Comparison of ENCODE assay signal across 17 mouse cellular contexts in genomic region chr2:160275959-160276657, GRCm38 (mm10). TPM values are rescaled to one million over a fixed set of nuclear protein-coding genes. Genes with fewer than 3 reads are reported as not detected.
DNase-seq lines count a peak whose midpoint lies in the region; ATAC-seq and TF ChIP-seq lines count a peak whose summit lies in the region.
"Had no signal": no experiment of that assay in that cellular context is flagged by ENCODE, and none has a peak within 500 bp of the region (broad histone marks: within the 10 kb centered on the region; RNA-seq: fewer than 3 reads in every experiment).

No protein-coding gene starts in this region.

- no peaks in the 10 kb centered on the region for H3K9me3 ChIP-seq in lung, postnatal 0 days (ENCODE audit: low read length)
- H3K9me3 ChIP-seq: embryonic facial prominence, embryonic 13.5 days; heart, embryonic 13.5 days; hindbrain, embryonic 10.5 days; limb, embryonic 10.5 days; lung, embryonic 15.5 days had no signal

- no peaks in the 10 kb centered on the region for H3K27me3 ChIP-seq in lung, postnatal 0 days (replicated peaks; ENCODE audit: insufficient read depth, low read length)
- no peaks in the 10 kb centered on the region for H3K27me3 ChIP-seq in thymus, adult 2 months (ENCODE audit: control insufficient read depth, insufficient read depth, low read length)
- H3K27me3 ChIP-seq: heart, embryonic 13.5 days; lung, embryonic 15.5 days had no signal

- no peak for TF ChIP-seq EP300 in lung, postnatal 0 days (IDR thresholded peaks at IDR 0.05)

- no peaks in the 10 kb centered on the region for H3K36me3 ChIP-seq in lung, postnatal 0 days (ENCODE audit: insufficient read depth, low read length)
- H3K36me3 ChIP-seq in macrophage (ENCODE audit: inconsistent target) = no peaks in the 10 kb centered on the region
- H3K36me3 ChIP-seq in thymus, adult 2 months (ENCODE audit: control insufficient read depth, insufficient read depth, low read length) = no peaks in the 10 kb centered on the region
- H3K36me3 ChIP-seq: embryonic facial prominence, embryonic 13.5 days; heart, embryonic 13.5 days; hindbrain, embryonic 10.5 days; limb, embryonic 10.5 days; lung, embryonic 15.5 days had no signal

- no peaks in the 10 kb centered on the region for H3K4me1 ChIP-seq in lung, postnatal 0 days (ENCODE audit: insufficient read depth, low read depth, low read length)
- H3K4me1 ChIP-seq in thymus, adult 2 months (replicated peaks; ENCODE audit: control insufficient read depth, insufficient read depth, low read length) = no peaks in the 10 kb centered on the region
- H3K4me1 ChIP-seq: embryonic facial prominence, embryonic 13.5 days; heart, embryonic 13.5 days; hindbrain, embryonic 10.5 days; limb, embryonic 10.5 days; lung, embryonic 15.5 days had no signal

- H3K9ac ChIP-seq in lung, postnatal 0 days (replicated peaks; ENCODE audit: low read depth) = no peak overlapping the region
- H3K9ac ChIP-seq: embryonic facial prominence, embryonic 13.5 days; heart, embryonic 13.5 days; lung, embryonic 15.5 days had no signal

- peak; percentile 7 for DNase-seq in layer of hippocampus, adult 9-10 months (ENCODE audit: low spot score)
- no peak for DNase-seq in layer of hippocampus, postnatal 36 days
- peak; percentile 40 for DNase-seq in lung, postnatal 0 days (ENCODE audit: low spot score)
- DNase-seq in lung, postnatal 10 days = no peak
- no peak for DNase-seq in thymus, adult 2 months
- DNase-seq in ovary, postnatal 36 days (ENCODE audit: low spot score) = no peak
- DNase-seq: gastrocnemius, postnatal 14 days; kidney, postnatal 10 days; midbrain, embryonic 14.5 days had no signal

- TF ChIP-seq POLR2A in thymus, adult 2 months (IDR thresholded peaks at IDR 0.05; ENCODE audit: control insufficient read depth, extremely low read depth, insufficient read depth, low read length, poor library complexity) = no peak

- H3K4me3 ChIP-seq in lung, postnatal 0 days (ENCODE audit: low read depth, low read length) = no peak overlapping the region
- no peak overlapping the region for H3K4me3 ChIP-seq in macrophage (ENCODE audit: inconsistent target)
- no peak overlapping the region for H3K4me3 ChIP-seq in thymus, adult 2 months (ENCODE audit: control insufficient read depth, insufficient read depth, low read length)
- H3K4me3 ChIP-seq: embryonic facial prominence, embryonic 13.5 days; heart, embryonic 13.5 days; hindbrain, embryonic 10.5 days; limb, embryonic 10.5 days; lung, embryonic 15.5 days had no signal

- TF ChIP-seq CTCF in lung, postnatal 0 days (IDR thresholded peaks at IDR 0.05) = no peak
- no peak for TF ChIP-seq CTCF in thymus, adult 2 months (IDR thresholded peaks at IDR 0.05; ENCODE audit: borderline replicate concordance, control insufficient read depth, extremely low read depth, insufficient read depth, low read length, poor library complexity)

- ATAC-seq in lung, postnatal 0 days = no peak
- ATAC-seq: activated CD4-positive, CD25-positive, alpha-beta regulatory T cell, adult 4 months had no signal

- H3K27ac ChIP-seq in lung, postnatal 0 days (ENCODE audit: low read length) = no peak overlapping the region
- peak overlapping the region; percentile 10; the same call in 1 of the 2 replicates for H3K27ac ChIP-seq in macrophage
- H3K27ac ChIP-seq in thymus, adult 2 months (ENCODE audit: control insufficient read depth, insufficient read depth, low read length) = no peak overlapping the region
- H3K27ac ChIP-seq: embryonic facial prominence, embryonic 13.5 days; heart, embryonic 13.5 days; hindbrain, embryonic 10.5 days; limb, embryonic 10.5 days; lung, embryonic 15.5 days had no signal

- WGBS in lung, postnatal 0 days = 78% methylated on average over 5 of the region's 5 CpGs
- 43% methylated on average over 5 of the region's 5 CpGs for WGBS in macrophage (ENCODE audit: missing documents)
- 62% methylated on average over 5 of the region's 5 CpGs for WGBS in thymus, adult 2 months

- no peaks in the 10 kb centered on the region for H3K79me2 ChIP-seq in macrophage (ENCODE audit: inconsistent target)

- no peak overlapping the region for H3K4me2 ChIP-seq in lung, postnatal 0 days (replicated peaks; ENCODE audit: low read depth, low read length)
- H3K4me2 ChIP-seq: embryonic facial prominence, embryonic 13.5 days; heart, embryonic 13.5 days; lung, embryonic 15.5 days had no signal

RNA-seq across cellular contexts. Expression of gene Gm826, which starts 57.9 kb away (rescaled TPM):
- not detected for total RNA-seq in layer of hippocampus, postnatal 36 days (2021)
- 0.29 and 0.53 TPM in 2 replicates for polyA plus RNA-seq in lung, postnatal 0 days (2015; fragmentation: Nextera tagmentation; extraction: Ambion mirVana)
- 1 to 10 TPM in 18 of 26 experiments, under 1 TPM in 2, not detected in 6; 0.91 to 3.1 (median 2.1) TPM for total RNA-seq in macrophage (2018; cell fraction: chromatin; rRNA removed)
- under 1 TPM in 4 of 26 experiments, not detected in 22; 0.27 to 0.39 (median 0.34) TPM for total RNA-seq in macrophage (2018; cell fraction: cytosol; rRNA removed)
- total RNA-seq in macrophage (2018; cell fraction: nucleus; rRNA removed) = 1 to 10 TPM in 17 of 26 experiments, under 1 TPM in 3, not detected in 6; 0.83 to 3.5 (median 1.9) TPM
- 0.20 TPM in 1 of 3 replicates, not detected in the others for polyA plus RNA-seq in macrophage (2018)
- polyA plus RNA-seq in thymus, adult 2 months (2012; rRNA removed) = 0.29 and 0.44 TPM in 2 replicates
- total RNA-seq: layer of hippocampus, postnatal 25 days had no signal
- polyA plus RNA-seq: activated CD4-positive, CD25-positive, alpha-beta regulatory T cell, adult 4 months; embryonic facial prominence, embryonic 13.5 days had no signal

Comparison
In these comparisons a context has a peak if more than half of its experiments do, and no peak if none do; other contexts are left out.
1. DNase-seq: peak in layer of hippocampus, adult 9-10 months (single experiment) and lung, postnatal 0 days (single experiment); none in layer of hippocampus, postnatal 36 days (0 of 2), lung, postnatal 10 days (single experiment), thymus, adult 2 months (single experiment) and ovary, postnatal 36 days (single experiment).